Mouse (Mus musculus): ENCODE measurements at regions not wholly inside any gene's neighbourhood (a gene's known extent, or its start where the extent isn't known, plus 50 kb on each side); places are given as distances from the start of the nearest gene placed in this dataset.

DNA sequence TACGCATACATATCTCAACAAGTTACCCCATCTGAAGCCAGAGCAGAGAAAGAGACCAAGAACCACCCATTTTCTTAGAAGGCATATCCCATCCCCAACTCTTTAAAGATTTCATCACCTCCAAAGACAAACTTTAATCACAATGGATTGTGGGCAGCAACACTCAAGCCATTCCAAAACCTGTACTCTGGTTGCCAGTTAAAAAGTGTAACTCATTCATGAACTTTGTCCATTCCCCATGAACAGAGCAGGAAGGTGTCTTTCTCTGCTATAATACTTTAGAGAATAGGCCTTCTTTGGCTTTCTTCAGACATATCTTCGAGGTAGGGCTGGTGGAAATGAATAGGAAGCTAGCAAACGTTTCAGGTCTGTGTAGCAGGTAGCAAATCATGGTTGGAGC is 160.4 kb downstream of the Fzd1 start:
- no peak for DNase-seq (ENCODE audit: low spot score in 2 of 2)

DNA sequence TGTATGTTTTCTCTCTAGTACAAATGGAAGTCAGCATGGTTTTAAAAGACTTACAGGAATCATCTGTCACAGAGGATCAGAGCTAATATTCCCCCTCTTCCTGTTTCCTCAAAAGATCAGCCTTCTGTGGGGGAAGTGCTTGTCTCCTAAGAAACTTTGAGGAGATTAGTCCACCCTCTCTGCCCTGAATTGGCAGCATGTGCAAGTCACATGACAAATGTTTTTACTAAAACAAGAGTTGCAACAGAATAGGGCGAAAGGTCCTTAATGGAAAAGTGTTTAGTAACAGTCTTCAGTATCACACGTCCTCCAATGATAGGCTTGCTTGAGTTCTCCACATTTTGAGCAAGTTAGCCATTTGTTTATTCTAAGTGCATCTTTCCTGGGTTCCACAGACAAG is 162.8 kb downstream of the Fzd1 start:
- DNase-seq (ENCODE audit: low spot score in 2 of 2), result no peak

DNA sequence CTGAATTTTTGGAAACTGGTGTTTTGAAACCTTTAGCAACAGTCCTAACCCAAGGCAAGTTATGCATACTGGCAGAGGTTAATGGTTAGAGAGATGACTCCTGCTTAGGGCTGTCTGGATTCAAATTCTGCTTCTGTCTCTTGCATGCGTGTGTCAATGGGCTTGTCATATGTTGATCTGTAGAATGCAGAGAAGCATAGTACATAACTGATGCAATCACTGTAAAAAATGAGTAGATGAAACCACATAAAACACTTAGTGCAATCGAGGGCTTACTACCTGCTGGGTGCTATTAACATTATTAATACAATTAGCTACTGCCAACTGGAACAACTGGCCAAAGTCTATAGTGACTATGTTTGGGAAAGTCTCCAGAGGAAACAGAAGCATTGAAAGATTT is 163.3 kb downstream of the Fzd1 start:
- DNase-seq (ENCODE audit: low spot score in 2 of 2), result no peak

DNA sequence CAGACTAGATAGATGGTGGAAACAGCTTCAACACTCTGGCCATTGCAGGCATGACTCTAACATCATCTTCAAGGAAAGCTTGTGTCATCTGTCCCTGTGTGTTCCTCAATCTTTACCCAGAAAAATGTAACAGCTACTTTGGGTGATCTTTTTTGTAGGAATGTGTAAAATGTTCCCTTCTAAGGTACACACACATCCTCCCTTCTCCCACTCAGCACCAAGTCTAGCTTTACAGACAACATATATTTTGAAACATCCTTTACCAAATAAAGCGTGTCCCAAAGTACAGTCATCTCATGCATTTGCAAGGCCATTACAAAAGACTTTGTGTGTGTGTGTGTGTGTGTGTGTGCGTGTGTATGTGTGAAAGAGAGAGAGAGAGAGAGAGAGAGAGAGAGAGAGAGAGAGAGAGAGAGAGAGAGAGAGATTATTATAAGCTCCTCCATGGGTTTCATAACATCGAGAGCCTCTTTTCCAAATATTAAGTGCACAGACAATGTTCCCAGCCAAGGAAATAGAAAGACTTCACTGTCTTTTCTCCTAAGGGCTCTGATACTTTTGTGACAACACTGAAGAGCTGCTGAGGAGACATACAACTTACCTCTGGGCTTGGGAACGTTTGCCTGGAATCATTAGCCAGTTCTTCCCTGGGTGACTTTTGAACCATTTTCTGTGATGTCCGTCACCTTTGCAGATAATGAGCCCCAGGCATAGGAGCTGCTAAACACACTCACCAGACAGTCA is 164.0 kb downstream of the Fzd1 start:
- no peak for DNase-seq (ENCODE audit: low spot score in 2 of 2)

DNA sequence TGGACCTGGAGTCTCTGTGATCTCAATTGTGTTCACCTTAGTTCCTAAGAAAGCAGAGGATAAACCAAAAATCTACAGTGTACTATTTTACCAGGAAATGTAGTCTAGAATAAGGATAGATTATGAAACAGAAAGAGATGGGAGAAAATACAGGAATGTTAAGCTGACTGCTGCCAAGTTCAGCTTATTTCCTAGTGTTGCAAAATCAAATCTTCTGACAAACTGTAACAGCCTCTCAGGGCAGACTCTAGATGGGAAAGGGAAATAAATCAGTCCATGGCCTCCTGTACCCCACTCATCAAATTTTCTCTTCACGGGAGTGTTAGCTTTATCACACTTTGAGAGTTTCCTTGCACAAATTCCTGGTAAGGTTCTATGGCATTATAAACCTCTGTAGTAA is 166.1 kb downstream of the Fzd1 start:
- no peak for DNase-seq (ENCODE audit: low spot score in 2 of 2)

DNA sequence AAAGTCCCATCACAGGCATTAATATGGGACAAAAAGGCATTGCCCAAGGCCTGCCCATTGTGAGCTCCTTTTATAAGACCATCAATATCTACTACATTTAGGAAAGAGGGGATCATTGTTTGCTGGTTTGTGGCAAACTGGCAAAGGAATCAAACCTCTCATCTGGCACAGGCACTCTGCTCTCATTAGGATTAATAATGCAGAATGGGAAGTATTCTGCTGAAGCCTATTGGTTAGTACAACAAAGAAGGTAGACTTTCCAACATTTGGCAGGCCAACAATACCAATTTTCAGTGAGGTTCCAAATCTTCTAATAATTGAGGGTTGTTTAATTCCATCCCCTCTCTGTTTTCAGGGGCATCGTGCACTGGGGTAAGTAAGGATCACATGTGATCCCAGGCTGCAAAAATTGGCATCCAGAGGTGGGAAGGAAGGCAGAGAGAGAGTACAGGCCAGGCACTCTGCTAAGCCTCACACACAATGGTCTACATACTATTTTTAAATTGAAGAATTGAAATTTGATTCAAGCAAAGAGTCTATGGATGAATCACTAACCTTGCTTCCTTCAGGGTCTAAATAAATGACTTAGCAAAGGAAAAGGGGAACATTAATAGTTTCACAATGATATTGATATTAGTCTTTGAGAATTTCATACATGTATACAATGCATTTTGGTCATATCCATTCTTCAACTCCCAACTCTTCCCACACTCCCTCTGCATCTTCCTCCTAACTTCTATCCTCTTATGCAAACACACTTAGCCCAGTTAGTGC is 174.9 kb downstream of the Fzd1 start:
- DNase-seq (ENCODE audit: low spot score in 2 of 2), result no peak

DNA sequence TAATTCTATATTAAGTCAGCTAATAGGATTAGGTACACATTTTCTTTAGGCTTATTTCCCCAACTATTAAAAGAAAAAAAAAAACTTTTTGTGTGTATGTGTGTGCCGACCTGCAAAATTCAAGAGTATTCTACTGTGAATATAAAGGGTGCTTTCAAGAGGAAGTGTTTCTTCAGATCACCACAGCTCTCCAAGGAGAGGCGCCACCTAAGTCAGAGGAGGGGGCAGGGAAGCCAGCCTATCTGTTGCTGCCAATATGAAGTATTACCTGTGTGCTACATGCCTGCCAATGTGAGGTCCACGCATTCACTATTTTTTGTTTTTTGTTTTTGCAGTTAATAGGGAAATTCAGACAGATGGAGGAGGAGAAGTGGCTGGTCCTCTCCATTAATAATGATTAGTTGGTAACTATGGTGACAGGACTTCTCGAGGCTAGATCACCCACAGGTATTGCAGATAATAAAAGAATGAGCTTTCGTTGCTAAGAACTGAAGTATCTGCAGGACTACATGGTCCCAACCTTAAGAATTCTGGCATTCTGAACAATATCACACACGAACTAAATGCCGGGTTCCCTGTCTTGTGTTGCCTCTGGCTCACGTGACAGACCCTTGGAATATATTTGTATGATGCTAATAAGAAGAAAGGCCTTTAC is 177.5 kb downstream of the Fzd1 start:
- no peak for DNase-seq (ENCODE audit: low spot score in 2 of 2)

DNA sequence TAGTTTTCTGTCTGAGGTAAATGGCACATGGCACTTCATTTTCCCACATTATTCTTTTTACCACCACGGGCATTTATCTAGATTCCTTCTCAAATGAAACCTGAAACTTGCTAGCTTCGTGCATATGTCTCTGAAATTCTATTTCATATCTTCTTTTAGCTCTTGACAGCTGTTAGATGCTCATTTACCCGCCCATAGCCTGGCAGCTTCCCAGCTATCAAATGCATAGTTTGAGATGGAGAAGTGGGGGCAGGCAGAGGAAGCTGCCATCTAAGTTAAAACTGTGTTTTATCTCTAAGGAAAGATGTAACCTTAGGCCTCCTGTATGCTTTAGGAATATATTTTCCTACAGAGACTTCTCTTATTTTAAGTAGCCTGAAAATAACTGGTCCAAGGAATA is 179.0 kb downstream of the Fzd1 start:
- DNase-seq (ENCODE audit: low spot score in 2 of 2), result no peak

DNA sequence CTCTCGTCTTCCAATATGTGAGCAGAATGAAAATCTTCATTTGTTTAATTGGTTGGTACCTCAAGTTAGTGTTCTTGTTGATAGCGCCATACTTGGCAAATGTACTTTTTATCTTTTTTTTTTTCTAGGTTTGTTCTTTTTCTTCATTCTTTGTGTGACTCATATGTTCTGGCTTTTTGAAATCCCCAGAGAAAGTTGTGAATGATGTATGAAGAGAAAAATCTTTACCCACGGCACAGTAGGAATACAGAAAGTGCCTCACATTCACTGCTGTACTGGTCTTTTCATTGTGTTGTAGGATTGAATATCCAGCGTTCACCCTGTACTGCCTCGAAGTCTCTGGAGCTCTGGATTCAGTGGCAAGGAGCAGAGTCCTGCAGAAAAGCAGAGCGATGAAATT is 180.7 kb downstream of the Fzd1 start:
- no peak for DNase-seq (ENCODE audit: low spot score in 2 of 2)

DNA sequence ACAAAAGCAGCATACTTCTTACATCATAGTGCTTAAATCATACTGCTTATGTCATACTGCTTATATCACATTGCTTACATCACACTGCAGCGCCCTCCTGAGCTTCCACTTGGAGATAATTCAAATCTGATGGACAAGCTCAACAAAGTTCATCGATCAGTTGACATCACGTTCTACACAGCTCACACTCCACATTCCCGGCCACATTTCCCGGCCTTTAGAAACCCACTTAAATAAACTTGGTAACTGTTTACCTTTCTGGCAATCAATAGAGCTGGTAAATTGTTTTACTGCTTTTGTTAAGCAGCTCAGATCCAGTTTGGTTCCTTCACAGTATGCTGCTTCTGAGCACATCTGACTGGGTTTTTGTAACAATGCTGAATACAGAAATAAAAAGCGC is 194.0 kb downstream of the Fzd1 start:
- no peak for DNase-seq (ENCODE audit: low spot score in 2 of 2)

DNA sequence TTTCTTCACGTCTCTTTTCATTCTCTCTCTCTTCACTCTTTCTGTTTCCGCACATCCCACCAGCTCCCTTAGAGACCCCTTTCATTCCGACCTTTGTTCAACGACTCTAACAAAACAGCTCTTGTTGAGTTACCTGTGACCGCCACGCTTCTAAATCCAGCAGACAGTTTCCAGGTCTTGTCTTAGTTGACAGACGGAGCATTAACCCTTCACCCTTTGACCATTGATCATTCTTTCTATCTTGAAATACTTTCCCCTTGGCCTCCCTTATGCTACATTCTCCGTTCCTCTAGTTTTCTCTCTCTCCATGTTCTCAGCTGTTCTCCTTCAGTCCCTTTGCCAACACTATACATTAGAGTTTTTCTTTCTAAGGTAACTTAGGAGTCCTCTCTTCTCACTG is 196.2 kb downstream of the Fzd1 start:
- no peak for DNase-seq (ENCODE audit: low spot score in 2 of 2)

DNA sequence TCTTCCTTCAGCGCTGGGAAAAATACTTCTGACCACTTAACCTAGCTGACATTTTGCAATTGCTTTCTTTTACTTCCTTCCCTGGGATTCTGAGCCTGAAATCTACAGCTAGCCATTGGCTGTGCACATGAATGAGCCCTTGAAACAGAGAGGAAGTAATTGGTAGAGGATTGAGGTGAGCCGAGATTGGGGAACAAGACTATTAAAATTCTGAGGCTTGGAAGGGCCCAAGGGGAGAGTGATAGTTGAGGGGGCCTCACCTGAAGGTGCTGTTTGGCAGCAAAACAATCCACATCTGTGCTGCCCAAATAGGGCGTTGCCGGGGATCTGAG is 196.7 kb downstream of the Fzd1 start:
- DNase-seq (ENCODE audit: low spot score in 2 of 2), result no peak

DNA sequence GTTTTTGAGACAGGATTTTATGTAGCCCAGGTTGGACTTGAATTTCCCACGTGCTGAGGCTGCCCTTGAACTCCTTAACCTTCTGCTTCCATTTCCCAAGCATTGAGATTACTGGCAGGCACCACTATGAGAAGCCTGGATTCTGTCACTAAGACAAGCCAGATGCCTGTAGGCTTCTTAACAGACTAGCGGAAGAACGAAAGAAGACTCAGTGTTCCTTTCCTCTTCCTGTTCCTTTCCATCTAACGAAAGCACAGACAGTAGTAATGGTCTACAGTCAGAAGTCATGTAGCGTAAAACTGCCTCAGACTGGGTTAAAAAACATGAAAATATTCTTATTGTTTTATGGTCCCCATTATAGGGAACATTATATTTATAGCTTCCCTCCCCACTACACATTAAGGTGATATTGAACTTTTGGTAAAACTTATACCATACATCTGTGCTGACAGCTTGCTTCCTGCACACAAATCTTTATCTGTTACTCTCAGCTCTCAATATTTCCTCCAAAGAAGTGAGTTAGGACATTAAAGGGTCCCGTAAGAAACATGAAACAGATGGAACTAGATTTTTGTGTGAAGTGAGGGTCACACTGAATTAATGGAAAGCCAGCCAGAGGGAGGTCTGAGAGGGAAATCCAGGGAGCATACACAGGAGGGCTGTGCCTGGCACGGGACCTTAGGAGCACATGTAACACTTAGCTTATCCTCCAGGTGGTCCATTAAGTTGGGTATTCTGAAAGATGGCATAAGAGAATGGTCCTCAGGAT is 197.3 kb downstream of the Fzd1 start:
- DNase-seq (ENCODE audit: low spot score in 2 of 2), result no peak

DNA sequence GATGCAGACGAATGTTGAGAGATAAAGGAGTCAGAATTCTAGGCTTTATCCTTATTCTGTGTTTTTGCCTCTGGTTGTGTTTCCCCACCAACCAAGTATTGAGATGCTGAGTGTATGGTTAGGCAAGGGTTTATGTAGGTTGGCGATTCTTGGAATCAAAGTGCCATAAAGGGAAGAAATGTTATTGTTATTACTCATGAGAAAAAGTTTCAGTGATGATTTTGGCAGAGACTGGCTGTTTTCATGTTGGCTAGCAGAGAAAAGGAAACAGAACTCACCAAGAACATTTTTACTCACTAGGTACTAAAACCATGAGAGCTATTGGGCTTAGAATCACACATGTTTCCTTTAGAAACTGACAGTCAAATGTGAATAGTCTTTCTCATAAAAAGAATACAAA is 202.9 kb downstream of the Fzd1 start:
- DNase-seq (ENCODE audit: low spot score in 2 of 2), result no peak

DNA sequence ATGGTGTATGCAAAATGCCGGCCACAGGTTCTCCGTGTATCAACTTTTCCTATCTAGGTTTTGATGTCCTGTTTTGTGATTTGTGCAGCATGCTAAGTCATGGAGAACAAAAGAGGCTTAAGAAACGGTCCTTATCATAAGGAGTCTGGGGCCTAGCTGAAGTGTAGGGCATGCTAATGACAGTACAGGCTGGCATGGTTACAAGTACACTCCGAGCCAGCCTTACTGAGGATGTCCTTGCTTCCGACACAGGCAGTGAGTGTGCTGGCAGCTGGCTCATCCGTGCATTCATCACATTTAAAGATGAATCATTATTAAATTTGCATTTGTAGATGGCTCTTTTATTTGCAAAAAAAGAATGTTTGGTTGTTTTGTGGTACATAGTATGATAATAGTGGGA is 219.3 kb downstream of the Fzd1 start:
- DNase-seq (ENCODE audit: low spot score in 2 of 2), result no peak

DNA sequence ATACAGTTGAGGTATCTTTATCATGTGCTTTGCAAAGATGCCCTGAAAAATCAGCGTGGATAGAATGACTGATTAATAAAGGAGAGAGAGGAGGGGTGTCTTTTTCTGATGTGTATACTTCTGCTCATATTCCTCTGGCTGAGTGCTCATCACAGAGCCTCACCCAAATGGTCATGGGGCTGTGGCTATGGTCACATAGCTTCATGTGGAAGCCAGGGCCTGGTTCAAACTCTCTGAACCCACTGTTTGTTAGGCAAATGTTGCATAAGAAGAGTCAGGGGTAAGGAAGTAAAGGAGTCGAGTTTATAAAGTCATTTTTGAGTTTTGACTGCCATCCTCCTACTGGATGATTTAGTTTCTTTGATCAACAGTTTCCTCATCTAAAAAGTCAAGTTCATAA is 221.0 kb downstream of the Fzd1 start:
- no peak for DNase-seq (ENCODE audit: low spot score in 2 of 2)

DNA sequence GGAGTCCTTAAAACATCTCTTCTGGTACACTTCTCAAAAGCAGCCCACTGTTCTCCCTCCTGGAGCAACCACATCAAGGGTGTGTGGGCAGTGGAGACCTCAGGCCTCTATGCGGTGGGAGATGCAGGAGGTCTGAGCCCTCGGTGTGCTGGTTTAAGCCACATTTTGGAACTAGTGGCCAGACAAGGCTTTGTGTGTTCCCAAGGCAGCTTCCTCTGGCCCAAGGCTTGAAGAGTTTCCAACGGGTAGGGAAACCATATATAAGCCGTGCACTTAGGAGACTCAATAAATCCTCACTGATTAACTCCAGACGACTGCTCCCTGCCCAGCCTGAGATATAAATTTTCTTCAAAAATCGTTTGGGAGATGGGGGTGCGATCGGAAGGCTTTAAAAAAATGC is 221.9 kb downstream of the Fzd1 start:
- DNase-seq (ENCODE audit: low spot score in 2 of 2), result no peak

DNA sequence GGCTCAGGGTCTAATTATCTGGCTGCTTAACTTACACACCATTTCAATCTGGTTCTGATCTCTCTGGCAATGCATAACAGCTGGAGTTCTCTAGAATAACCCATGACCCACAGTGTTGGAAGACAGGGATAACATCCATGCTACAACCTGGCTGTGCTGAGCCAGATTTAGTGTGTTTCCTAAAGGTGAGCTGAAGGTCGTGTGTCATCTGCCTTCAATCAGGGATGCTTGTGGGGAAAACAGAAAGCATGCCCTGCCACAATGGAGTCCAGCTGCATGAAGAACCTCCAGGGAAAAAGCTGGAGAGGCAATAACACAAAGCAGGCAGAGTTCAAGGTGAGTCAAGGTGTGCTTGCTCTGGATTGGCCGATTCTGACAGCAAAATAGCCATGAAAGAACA is 223.3 kb downstream of the Fzd1 start:
- no peak for DNase-seq (ENCODE audit: low spot score in 2 of 2)

DNA sequence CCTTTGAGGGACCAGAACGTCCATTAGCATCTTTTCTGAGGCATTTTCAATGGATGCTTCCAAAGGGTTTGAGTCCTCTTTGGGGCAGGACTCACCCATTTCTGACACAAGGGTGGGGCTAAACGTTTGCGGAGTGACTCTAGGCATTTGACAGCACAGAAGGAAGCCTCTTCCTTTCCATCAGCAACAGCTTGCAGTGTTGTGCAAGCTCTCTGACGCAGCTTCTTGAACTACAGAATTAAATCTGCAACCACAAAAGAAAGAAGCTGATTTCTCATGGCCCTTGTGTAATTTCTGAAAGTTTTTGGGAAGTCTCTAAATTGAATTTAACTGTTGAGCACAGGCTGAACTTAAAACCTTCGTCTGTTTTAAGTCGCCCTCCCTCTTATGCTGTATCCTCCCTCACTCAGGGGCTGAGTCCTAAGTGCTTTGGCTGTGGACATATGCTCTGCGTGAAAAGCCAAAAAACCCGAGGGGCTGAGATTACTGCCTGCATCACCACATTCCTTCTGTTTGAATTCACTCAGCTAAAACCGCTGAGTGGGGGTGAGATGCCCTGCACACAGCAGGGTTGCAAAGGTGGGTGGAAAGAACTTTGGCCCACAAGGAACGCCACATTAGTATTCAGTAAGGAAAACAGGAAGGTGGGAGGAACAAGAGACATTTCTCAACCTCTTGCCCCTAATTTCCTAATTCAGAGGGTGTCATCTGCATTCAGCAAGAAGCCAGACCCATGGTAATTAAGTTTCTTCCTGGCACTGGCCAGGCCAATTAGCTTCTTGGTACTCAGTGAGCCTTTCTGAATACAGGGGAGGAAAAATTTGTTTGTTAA is 227.4 kb downstream of the Fzd1 start:
- no peak for DNase-seq (ENCODE audit: low spot score in 2 of 2)

DNA sequence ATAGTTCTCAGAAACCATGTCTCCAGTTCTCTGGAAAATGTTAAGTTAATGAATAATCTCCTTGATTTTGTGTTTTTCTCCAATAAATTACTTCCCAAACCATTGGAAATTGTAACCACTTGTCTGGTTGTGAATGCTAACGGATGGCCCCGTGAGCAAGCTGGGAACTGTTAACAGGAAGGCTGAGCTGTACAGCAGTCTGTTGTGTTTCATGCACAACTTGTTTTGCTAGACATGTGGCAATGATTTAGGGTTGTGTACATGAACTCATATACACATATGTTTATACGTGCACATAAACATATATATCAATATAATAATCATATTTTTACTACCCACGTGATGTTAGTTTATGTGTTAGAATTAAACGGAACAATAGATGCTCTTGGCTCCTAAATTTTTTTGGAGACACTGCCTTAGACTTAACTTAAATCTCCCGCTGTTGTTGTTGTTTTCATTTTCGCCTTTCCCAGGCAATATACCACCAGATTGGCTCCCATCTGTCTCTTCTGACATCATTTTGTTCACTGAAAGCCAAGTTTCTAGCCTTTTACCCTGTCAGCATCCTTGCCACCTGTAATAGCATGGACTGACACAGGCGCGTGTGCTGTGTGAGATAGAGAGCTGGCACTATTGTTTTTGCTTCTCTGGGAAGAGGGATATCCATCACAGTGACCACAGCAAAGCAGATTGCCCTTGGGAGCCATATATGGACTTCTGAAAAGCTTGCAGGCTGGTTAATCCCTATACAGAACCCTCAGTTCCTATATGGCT is 231.6 kb downstream of the Fzd1 start:
- no peak for DNase-seq (ENCODE audit: low spot score in 2 of 2)

Measured in gastrocnemius, adult 8-10 months (tissue).